Mouse (Mus musculus): ENCODE measurements at regions not wholly inside any gene's neighbourhood (a gene's known extent, or its start where the extent isn't known, plus 50 kb on each side); places are given as distances from the start of the nearest gene placed in this dataset.

GRCm38 (mm10) chr8:89241686-89242085 lies 197.7 kb upstream of the Sall1 start:
- Histone ChIP-seq H3K4me1 (ENCODE audit: control insufficient read depth, insufficient read depth, low read length) (peaks cover 2% of the 10 kb centered on the region; the same call in 1 of the 2 replicates), H3K4me2 (ENCODE audit: low read depth, low read length) (no peak overlapping the region), H3K9me3 (ENCODE audit: control insufficient read depth, low read length) (no peaks in the 10 kb centered on the region), H3K4me3 (ENCODE audit: low read length) (no peak overlapping the region), H3K27me3 (replicated peaks; ENCODE audit: control insufficient read depth, insufficient read depth, low read length) (peaks cover 8% of the 10 kb centered on the region), H3K36me3 (ENCODE audit: control insufficient read depth, insufficient read depth, low read length) (no peaks in the 10 kb centered on the region), H3K9ac (ENCODE audit: low read depth, low read length) (no peak overlapping the region), H3K27ac (ENCODE audit: low read length) (no peak overlapping the region)
- ATAC-seq, result no peak
- WGBS, result 43% methylated on average over 5 of the region's 5 CpGs

GRCm38 (mm10) chr8:89239626-89240025 lies 195.7 kb upstream of the Sall1 start:
- Histone ChIP-seq H3K4me3 (ENCODE audit: low read length) (no peak overlapping the region), H3K27ac (ENCODE audit: low read length) (no peak overlapping the region), H3K36me3 (ENCODE audit: control insufficient read depth, insufficient read depth, low read length) (no peaks in the 10 kb centered on the region), H3K9ac (ENCODE audit: low read depth, low read length) (no peak overlapping the region), H3K9me3 (ENCODE audit: control insufficient read depth, low read length) (no peaks in the 10 kb centered on the region), H3K4me1 (ENCODE audit: control insufficient read depth, insufficient read depth, low read length) (no peaks in the 10 kb centered on the region), H3K27me3 (replicated peaks; ENCODE audit: control insufficient read depth, insufficient read depth, low read length) (peaks cover 6% of the 10 kb centered on the region), H3K4me2 (ENCODE audit: low read depth, low read length) (no peak overlapping the region)
- WGBS, result 77% methylated on average over 2 of the region's 2 CpGs
- ATAC-seq, result no peak

- ATAC-seq, result no peak
- Histone ChIP-seq H3K4me1 (ENCODE audit: control insufficient read depth, insufficient read depth, low read length) (no peaks in the 10 kb centered on the region), H3K36me3 (ENCODE audit: control insufficient read depth, insufficient read depth, low read length) (no peaks in the 10 kb centered on the region)
Observed at GRCm38 (mm10) chr8:89234041-89234440, 190.1 kb upstream of the Sall1 start.

GRCm38 (mm10) chr8:89232318-89232717 lies 188.4 kb upstream of the Sall1 start:
- Histone ChIP-seq H3K9me3 (ENCODE audit: control insufficient read depth, low read length) (no peaks in the 10 kb centered on the region), H3K27ac (ENCODE audit: low read length) (no peak overlapping the region), H3K4me1 (ENCODE audit: control insufficient read depth, insufficient read depth, low read length) (no peaks in the 10 kb centered on the region), H3K27me3 (replicated peaks; ENCODE audit: control insufficient read depth, insufficient read depth, low read length) (no peaks in the 10 kb centered on the region), H3K9ac (ENCODE audit: low read depth, low read length) (no peak overlapping the region), H3K4me3 (ENCODE audit: low read length) (no peak overlapping the region), H3K4me2 (ENCODE audit: low read depth, low read length) (no peak overlapping the region), H3K36me3 (ENCODE audit: control insufficient read depth, insufficient read depth, low read length) (no peaks in the 10 kb centered on the region)
- 63% methylated on average over 1 of the region's 1 CpGs for WGBS
- no peak for ATAC-seq

More at GRCm38 (mm10) chr8:89234041-89234440, 190.1 kb upstream of the Sall1 start:
- no peak overlapping the region for H3K9ac ChIP-seq (ENCODE audit: low read depth, low read length)
- H3K9me3 ChIP-seq (ENCODE audit: control insufficient read depth, low read length), result no peaks in the 10 kb centered on the region
- no peak overlapping the region for H3K27ac ChIP-seq (ENCODE audit: low read length)
- H3K27me3 ChIP-seq (replicated peaks; ENCODE audit: control insufficient read depth, insufficient read depth, low read length), result no peaks in the 10 kb centered on the region
- no peak overlapping the region for H3K4me3 ChIP-seq (ENCODE audit: low read length)
- H3K4me2 ChIP-seq (ENCODE audit: low read depth, low read length), result no peak overlapping the region

GRCm38 (mm10) chr8:89229144-89229543 lies 185.2 kb upstream of the Sall1 start:
- Histone ChIP-seq H3K9me3 (ENCODE audit: control insufficient read depth, low read length) (no peaks in the 10 kb centered on the region), H3K27ac (ENCODE audit: low read length) (no peak overlapping the region), H3K9ac (ENCODE audit: low read depth, low read length) (no peak overlapping the region), H3K4me1 (ENCODE audit: control insufficient read depth, insufficient read depth, low read length) (no peaks in the 10 kb centered on the region), H3K4me2 (ENCODE audit: low read depth, low read length) (no peak overlapping the region), H3K4me3 (ENCODE audit: low read length) (no peak overlapping the region), H3K27me3 (replicated peaks; ENCODE audit: control insufficient read depth, insufficient read depth, low read length) (no peaks in the 10 kb centered on the region), H3K36me3 (ENCODE audit: control insufficient read depth, insufficient read depth, low read length) (no peaks in the 10 kb centered on the region)
- no peak for ATAC-seq
- WGBS, result 91% methylated on average over 3 of the region's 3 CpGs

GRCm38 (mm10) chr8:89220870-89221269 lies 176.9 kb upstream of the Sall1 start:
- no peak overlapping the region for H3K4me3 ChIP-seq (ENCODE audit: low read length)
- no peaks in the 10 kb centered on the region for H3K36me3 ChIP-seq (ENCODE audit: control insufficient read depth, insufficient read depth, low read length)
- H3K27me3 ChIP-seq (replicated peaks; ENCODE audit: control insufficient read depth, insufficient read depth, low read length), result no peaks in the 10 kb centered on the region
- 22% methylated on average over 7 of the region's 7 CpGs for WGBS
- H3K9me3 ChIP-seq (ENCODE audit: control insufficient read depth, low read length), result no peaks in the 10 kb centered on the region
- H3K9ac ChIP-seq (ENCODE audit: low read depth, low read length), result no peak overlapping the region
- no peak overlapping the region for H3K4me2 ChIP-seq (ENCODE audit: low read depth, low read length)
- ATAC-seq, result no peak
- H3K4me1 ChIP-seq (ENCODE audit: control insufficient read depth, insufficient read depth, low read length), result no peaks in the 10 kb centered on the region
- H3K27ac ChIP-seq (ENCODE audit: low read length), result no peak overlapping the region

- Histone ChIP-seq H3K9ac (ENCODE audit: low read depth, low read length) (no peak overlapping the region), H3K4me3 (ENCODE audit: low read length) (no peak overlapping the region), H3K27ac (ENCODE audit: low read length) (no peak overlapping the region), H3K4me1 (ENCODE audit: control insufficient read depth, insufficient read depth, low read length) (no peaks in the 10 kb centered on the region), H3K4me2 (ENCODE audit: low read depth, low read length) (no peak overlapping the region), H3K36me3 (ENCODE audit: control insufficient read depth, insufficient read depth, low read length) (no peaks in the 10 kb centered on the region), H3K9me3 (ENCODE audit: control insufficient read depth, low read length) (no peaks in the 10 kb centered on the region), H3K27me3 (replicated peaks; ENCODE audit: control insufficient read depth, insufficient read depth, low read length) (no peaks in the 10 kb centered on the region)
- WGBS, result 94% methylated on average over 2 of the region's 2 CpGs
- no peak for ATAC-seq
Observed at GRCm38 (mm10) chr8:89220381-89220780, 176.4 kb upstream of the Sall1 start.

GRCm38 (mm10) chr8:89219156-89219555 lies 175.2 kb upstream of the Sall1 start:
- WGBS, result 75% methylated on average over 7 of the region's 7 CpGs
- Histone ChIP-seq H3K27me3 (replicated peaks; ENCODE audit: control insufficient read depth, insufficient read depth, low read length) (no peaks in the 10 kb centered on the region), H3K4me1 (ENCODE audit: control insufficient read depth, insufficient read depth, low read length) (no peaks in the 10 kb centered on the region), H3K4me2 (ENCODE audit: low read depth, low read length) (no peak overlapping the region), H3K27ac (ENCODE audit: low read length) (no peak overlapping the region), H3K9ac (ENCODE audit: low read depth, low read length) (no peak overlapping the region), H3K4me3 (ENCODE audit: low read length) (no peak overlapping the region), H3K9me3 (ENCODE audit: control insufficient read depth, low read length) (no peaks in the 10 kb centered on the region), H3K36me3 (ENCODE audit: control insufficient read depth, insufficient read depth, low read length) (no peaks in the 10 kb centered on the region)
- no peak for ATAC-seq

- Histone ChIP-seq H3K9me3 (ENCODE audit: control insufficient read depth, low read length) (no peaks in the 10 kb centered on the region), H3K27ac (ENCODE audit: low read length) (no peak overlapping the region), H3K4me1 (ENCODE audit: control insufficient read depth, insufficient read depth, low read length) (no peaks in the 10 kb centered on the region), H3K27me3 (replicated peaks; ENCODE audit: control insufficient read depth, insufficient read depth, low read length) (no peaks in the 10 kb centered on the region), H3K4me2 (ENCODE audit: low read depth, low read length) (no peak overlapping the region), H3K36me3 (ENCODE audit: control insufficient read depth, insufficient read depth, low read length) (no peaks in the 10 kb centered on the region), H3K9ac (ENCODE audit: low read depth, low read length) (no peak overlapping the region), H3K4me3 (ENCODE audit: low read length) (no peak overlapping the region)
- 90% methylated on average over 2 of the region's 2 CpGs for WGBS
- ATAC-seq, result 0 out of 2 replicates have a peak, but pooled peaks have one; percentile 26
Observed at GRCm38 (mm10) chr8:89217689-89218088, 173.7 kb upstream of the Sall1 start.

GRCm38 (mm10) chr8:89211931-89212330 lies 168.0 kb upstream of the Sall1 start:
- H3K9ac ChIP-seq (ENCODE audit: low read depth, low read length), result no peak overlapping the region
- no peak for ATAC-seq
- H3K27ac ChIP-seq (ENCODE audit: low read length), result no peak overlapping the region
- H3K9me3 ChIP-seq (ENCODE audit: control insufficient read depth, low read length), result no peaks in the 10 kb centered on the region
- no peak overlapping the region for H3K4me3 ChIP-seq (ENCODE audit: low read length)
- 80% methylated on average over 3 of the region's 3 CpGs for WGBS
- H3K4me2 ChIP-seq (ENCODE audit: low read depth, low read length), result no peak overlapping the region
- H3K36me3 ChIP-seq (ENCODE audit: control insufficient read depth, insufficient read depth, low read length), result no peaks in the 10 kb centered on the region
- H3K4me1 ChIP-seq (ENCODE audit: control insufficient read depth, insufficient read depth, low read length), result peaks cover 5% of the 10 kb centered on the region; the same call in 1 of the 2 replicates
- no peaks in the 10 kb centered on the region for H3K27me3 ChIP-seq (replicated peaks; ENCODE audit: control insufficient read depth, insufficient read depth, low read length)

Data from intestine, embryonic 16.5 days (tissue).